Mouse (Mus musculus) ovary, postnatal 36 days (tissue): ENCODE measurements around the gene Fxyd1.
A peak's percentile ranks its signal among the peaks of the same experiment; 100 is the strongest.

Source experiments
- DNase-seq: peaks from one replicate; pipeline ENCODE4 v3.0.0; 2022; ENCODE audit warnings: low spot score, mixed read lengths

The Fxyd1 gene

DNA sequence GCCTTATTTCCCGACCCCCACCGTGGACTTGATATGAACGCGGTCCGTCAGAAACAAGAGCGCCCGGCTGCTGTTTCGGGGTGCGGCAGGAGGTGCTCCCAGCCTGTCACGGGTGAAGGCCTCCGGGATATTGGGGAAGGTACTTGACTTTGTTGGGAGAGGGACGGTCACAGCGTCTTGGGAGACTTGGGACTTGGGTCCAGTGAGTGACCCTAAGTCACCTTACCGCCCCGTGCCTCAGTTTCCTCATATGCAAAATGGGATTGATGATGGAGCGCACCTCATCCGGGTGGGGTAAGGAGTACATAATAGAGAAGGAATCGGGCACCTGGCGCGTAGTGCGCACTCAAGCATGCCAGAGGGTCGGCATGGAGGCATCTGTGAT, 4.8 kb downstream of the Fxyd1 start:
- DNase-seq, result no peak

DNA sequence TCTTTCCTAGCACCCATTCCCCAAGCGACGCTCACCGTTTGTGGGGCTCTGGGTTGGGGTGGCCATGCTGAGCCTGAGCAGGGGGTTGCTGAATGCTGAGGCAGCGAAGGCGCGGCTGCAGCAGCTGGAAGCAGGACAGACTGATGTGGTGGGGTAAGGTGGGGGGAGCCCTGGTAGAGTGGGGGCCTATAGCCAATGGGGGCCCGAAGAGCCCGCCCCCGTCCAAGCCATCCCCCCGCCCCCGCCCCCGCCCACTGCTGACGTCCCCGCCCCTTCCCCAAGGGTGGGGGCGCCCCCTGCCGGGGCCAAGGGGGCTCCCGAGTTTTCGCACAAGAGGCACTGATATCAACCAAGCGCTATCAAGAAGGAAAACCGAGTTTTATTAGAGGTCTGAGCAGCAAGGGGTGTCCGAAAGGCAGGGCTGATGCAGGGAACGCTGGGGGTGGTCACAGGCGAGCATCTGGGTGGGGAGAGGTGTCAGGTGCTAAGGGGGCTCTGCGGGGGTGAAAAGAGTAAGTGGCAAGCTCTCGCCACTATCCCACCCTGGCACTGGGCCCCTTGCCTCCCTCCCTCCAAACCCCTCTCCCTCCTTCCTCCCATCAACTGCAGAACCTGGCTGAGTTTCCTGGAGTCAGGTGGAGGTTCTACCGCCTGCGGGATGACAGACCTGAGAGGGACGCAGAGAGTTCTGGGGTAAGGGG, 5.5 kb downstream of the Fxyd1 start, which contains the start of gene Fxyd7:
TSS of gene Fxyd7 (minus strand) at position 147 of the 701 bp plus-strand sequence.
- no peak for DNase-seq

DNA sequence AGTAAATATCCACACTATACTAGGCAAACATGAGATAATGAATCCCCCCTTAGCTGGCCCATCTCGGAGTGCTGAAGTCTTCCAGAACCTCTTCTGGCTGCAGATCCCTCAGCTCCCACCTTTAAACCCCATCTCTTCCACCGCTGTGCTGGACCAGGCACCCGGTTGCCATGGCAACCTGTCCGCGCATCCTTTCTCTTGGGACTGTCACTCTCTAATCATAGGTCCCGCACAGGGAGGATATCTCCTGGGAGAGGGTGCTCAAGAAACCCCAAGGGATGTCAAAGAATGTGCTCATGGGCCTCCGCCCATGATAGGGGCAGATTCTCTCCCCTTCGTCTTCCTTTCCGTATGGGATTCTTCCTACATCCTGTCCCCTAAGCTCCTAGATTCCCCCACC, 6.1 kb downstream of the Fxyd1 start:
- DNase-seq, result no peak

DNA sequence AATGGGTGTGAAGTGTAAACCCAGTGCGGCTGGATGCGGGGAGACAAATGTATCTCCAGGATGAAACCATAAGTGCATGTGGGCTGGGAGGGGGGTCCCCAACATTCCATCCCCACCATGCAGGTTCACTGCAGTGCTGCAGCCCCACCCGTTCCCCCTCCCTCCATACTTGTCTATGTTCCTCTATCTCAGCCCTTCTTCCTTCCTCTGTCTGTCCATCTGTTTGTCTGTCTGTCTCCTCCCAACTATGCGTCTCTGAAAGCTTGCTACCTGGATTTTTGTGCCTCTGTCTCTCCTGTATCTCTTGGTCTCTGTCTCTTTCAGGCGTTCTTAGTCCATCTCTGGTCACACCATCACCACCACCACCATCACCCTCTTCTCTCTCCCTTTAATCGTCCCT, 6.5 kb downstream of the Fxyd1 start:
- DNase-seq, result no peak

DNA sequence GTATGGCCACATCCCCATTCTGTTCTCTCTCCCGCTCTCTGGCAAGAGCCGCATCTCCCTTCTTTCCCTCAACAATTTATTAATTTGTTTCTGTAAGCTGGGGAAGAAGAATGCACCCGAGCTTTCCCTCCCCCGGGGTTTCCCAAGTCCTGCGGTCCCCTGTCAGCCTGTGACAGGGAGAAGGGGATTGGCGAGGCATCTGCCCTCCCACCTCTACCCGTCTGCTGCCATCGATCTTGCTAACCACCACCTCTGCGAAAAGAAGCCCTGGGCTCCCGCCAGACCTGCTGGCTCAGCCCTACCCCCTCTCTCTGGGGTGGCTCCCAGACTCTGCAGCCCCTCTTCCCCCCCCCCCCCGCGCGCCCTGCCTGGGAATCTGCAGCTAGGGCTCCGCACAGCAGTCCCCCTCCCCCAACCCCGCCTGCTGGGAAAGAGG, 7.1 kb downstream of the Fxyd1 start:
- DNase-seq, result no peak

DNA sequence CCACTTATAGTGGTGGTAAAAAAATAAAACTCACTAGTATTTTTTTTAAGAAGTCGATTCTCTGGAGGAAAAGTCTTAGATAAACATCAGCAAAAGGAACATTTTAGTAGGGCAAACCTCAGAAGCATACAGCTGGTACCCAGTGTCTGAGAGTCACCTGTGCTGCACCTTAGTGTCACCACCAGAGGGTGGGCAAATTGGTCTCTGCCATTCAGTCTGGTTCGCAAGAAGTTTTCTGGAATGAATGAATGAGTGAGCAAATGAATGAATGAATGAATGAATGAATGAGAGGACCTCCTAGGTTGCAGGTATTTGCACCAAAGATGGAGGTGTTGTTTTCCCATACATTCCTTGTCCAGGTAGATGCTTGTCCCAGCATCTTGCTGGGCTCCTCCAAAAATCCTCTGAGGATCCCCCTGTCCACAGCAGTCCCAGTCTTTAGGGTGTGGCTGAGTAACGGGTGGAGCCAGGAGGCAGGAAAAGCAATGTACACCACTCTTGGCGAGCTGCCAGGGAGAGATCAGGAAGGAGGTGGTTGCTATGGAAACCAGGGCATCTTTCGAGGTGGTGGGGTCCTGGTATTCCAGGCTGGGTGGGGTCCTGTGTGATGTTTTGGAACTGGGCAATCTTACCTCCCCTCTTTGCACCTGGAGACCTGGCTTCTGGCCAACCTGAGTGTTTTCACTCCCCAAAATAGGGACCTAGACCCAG, 7.7 kb downstream of the Fxyd1 start:
- DNase-seq, result no peak

DNA sequence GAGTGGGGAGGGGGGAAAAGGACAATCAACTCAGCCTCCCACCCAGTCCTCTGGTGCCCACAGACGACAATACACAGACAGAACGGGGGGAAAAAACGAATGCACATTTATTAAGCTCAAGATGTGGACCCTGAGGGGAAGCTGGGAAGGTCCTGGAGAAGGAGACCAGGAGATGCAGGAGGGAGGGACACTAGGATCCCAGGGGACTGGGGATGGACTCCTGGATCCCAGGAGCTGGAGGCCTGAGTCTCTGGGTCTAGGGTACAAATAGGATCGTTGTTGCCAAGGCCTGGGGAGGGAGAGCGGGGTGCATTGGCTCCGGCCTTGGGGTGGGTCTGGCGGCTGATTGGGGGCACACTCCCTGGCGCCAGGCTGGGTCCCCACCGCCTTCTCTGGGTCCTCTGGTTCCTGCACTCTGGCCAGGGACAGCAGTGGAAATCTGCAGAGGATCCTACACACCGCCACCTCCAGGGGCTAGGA, 14.5 kb downstream of the Fxyd1 start, which contains the start of gene Fxyd5:
TSS of gene Fxyd5 (minus strand) at position 51 of the 480 bp plus-strand sequence.
- DNase-seq, result no peak

DNA sequence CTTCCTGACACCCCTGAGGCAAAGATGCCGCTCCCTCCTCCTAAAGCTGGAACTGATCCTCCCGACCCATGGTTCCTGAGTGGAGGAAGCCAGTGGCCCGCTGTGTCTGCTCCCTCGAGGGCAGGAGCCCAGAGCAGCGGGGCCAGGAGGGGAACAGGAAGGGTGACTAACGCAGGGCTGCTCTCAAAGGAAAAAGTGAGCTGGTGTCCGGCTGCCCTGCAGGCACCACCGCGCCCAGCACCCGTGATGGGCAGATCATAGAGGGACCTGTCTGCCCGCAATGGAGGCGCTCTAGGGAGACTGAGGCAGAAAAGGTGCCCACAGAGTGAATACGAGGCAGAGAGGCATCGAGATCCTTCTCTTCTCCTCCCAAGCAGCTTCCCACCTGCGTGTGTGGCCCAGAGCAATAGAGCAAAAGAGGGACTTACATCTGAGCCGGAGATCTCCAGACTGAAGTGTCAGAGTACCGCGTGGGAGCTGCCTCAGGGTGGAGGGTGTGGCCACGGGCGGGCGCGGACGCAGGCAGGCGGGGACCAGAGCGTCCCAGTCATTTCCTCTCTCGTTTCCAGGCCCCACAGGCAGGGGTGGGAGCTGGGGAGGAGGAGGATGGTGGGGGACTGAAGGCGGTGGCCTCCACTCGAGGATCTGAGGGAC, 15.2 kb downstream of the Fxyd1 start:
- peak; percentile 33 for DNase-seq

DNA sequence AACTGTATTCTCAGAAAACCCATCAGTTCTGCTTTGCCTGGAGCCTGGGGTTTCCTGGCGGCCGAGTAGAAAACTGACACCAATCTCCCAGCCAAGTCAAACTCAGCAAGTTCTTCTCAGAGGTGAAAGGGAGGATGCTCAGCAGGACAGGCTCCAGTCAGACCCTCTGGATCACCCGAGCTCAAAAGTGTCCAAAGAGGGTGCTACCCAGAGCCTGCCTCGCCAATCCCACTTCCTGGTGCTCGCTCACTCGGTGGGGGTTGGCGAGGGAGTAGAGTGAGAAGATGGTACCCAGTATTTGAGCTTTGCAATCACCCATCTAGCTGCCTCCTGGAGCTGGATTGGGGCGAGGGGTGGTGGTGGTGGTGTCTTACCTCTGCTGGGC, 16.0 kb downstream of the Fxyd1 start:
- no peak for DNase-seq

DNA sequence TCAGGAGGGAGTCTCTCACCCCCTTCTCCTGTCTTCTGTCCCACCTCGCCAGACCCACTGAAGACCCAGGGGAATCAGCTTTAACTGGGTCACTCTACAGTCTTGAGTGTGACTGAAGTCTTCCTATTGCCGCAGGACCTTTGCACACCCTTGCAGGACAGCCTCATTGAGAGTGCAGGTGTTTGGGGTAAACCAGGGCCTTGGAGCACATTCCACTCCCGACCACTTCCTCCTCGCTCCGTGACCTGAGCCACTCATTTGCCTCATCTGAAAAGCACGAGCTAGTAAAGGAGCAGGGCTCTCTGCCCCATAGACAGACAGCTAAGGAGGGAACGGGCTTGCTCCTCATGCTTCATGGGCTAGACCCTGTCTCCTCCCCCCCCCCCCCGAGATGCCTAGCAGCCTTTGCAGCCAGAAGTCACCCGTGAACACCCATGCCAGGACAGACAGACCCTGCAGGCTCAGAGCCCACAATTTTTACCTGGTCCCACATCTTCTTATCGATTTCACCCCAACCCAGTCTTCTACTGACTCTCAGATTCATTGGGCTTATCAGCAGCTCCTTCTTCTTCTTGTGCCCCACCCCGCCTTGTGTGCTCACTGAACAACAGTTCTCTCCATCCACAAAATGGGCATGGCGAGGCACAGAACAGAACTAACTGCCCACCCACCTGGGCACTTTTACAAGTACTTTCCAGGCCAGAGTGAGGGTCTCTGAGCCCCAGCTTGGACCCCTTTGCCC, 16.5 kb downstream of the Fxyd1 start:
- no peak for DNase-seq

DNA sequence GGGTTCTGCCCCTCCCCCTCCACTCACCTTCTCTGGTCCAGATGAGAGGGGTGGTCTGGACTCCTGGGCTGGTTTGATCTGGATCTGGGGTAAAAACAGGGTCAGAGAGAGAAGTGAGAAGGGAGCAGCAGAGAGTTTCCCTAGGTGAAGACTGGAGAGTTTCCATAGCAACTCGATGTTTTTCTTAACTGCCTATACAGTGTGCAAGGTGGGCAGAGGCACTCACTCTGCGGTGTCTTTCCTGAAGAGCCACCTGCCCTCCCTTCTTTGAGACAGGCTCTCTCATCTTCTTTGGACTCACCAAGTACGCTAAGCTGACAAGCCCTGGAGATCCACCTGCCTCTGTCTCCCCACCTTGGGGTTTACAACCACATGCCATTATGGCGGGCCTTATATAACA, 18.0 kb downstream of the Fxyd1 start:
- DNase-seq, result no peak

DNA sequence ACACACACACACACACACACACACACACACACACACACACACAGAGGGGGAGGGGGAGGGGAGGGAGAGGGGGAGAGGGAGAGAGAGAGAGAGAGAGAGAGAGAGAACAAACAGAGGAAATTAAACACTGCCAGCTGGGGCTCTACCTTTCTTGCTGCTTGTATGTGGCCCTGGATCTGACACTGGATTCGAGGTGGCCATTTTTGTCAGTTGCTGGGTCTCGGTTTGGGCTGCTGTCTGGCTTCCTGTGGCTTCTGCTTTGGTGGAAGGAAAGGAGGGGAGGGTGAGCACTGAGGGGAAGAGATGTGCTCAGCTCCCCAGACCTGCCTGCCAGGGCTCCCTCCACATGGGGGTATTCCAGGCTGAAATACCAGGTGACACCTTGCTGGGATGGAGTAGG, 19.3 kb downstream of the Fxyd1 start:
- no peak for DNase-seq

DNA sequence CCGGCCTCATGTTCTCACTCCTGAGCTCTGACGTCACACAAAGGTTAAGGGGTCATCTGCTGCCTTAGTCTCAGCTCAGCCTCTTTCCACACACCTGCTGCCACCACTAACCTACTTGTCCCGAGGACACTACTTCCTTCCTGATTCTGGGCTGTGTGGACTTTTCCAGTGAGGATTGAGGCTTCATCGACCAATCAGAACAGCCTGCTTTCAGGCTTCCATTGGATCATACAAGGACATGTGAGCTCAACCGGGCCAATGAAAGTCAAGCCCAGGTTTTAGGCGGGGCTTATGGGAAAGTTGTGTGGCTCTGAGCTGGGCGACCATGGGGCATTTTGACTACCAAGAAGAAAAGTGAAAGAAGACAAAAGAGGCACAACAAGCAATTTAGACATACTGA, 20.1 kb downstream of the Fxyd1 start:
- DNase-seq, result no peak

DNA sequence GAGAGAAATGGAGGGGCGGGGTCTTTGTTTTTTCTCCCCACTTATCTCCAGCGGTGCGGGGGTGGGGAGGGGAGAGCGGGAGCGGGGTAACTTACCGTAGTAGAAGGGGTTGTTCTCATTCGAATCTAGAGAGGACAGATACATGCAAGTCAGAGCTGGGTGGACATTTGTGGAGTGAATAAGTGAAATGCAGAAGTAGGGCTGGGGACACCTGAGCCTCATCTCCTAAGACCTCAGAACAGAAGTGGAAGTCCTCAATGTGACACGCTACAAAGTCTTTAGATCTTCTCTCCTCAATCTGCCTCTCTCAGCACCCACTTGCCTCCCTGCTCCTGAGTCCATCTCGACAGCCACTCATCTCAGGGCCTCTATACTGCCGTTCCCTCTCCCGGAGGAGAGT, 21.7 kb downstream of the Fxyd1 start:
- no peak for DNase-seq

DNA sequence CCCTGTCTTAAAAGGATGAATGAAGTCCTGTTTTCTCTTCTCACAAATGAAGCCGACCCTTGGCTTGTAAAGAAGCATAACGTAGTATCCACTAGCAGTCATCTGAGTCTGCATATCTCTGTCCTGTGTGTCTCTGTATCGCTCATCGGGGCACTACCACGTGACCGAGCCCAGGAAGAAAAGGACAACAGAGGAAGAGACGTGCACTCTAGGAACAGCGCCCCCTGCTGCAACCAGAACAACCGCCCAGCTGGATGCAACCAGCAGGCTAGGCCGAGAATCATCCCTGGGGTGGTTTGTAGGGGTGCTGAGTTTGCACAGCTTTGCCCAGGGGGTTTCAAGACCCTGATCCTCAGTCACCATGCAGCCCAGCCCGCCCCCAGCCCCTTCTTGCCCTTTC, 22.2 kb downstream of the Fxyd1 start:
- no peak for DNase-seq

DNA sequence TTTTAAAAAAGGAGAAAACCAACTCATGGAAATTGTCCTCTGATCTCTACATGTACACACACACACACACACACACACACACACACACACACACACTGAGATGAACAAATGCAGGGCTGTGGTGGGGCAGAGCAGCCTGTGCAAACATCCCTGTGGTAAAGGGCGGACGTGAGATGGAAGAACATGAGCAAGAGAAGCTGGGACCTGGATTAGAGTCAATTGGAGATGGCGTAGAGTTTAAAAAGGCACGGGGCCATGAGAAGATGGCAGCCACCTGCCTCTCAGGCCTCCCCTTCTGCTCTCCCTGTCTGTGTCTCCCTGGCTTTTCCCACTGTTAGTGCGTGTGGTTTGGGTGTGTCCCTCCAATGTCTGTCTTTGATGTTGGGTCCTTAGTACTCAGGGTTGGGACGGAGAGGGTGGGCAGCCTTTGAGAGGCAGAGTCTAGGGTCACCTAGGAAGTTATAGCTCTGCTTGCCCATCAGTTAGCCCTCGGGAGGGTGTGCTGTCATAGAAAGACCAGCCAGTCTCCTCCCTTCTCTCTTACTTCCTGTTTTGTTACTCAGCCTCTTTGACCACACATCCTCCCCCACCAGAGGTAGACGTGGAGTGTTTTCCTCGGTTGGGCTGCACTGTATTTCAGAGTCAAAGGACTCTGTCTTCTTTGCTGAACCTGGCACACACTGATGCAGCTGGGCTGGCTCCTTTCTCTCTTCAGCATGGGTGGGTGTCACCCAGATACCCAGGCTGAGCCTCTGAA, 23.4 kb downstream of the Fxyd1 start:
- DNase-seq, result no peak

DNA sequence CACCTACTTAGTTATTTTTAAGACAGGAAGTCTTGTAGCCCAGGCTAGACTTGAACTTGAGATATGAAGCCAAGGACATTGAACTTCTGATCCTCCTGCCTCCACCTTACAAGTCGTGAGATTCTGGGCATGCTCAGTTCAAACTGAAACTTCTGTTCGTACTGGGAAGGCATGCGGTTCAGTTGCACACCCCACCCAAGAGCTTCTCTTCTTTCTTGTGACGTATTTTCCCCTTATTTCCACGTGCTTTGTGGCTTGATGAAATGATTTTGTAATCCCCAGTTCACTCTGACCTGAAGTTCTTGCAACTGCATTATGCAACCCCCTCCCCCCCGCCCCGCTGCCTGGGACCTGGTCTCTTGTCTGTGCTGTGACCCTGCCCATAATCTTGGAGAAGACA, 25.3 kb downstream of the Fxyd1 start:
- DNase-seq, result no peak

DNA sequence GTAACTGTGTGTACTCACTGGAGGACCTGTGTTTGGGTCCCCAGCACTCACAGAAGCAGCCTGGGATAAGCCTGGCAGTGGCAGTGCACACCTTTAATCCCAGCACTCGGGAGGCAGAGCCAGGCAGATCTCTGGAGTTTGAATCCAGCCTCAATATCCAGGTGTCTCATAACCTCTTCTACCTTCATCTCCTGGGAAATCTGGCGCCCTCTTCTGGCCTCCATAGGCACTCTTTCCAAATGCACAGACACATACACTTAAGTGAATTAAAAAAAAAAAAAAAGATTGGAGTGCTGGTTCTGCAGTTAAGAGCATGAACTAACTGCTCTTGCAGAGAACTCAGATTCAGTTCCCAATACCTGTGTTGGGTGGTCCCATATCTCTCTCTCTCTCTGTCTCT, 26.3 kb downstream of the Fxyd1 start:
- no peak for DNase-seq

DNA sequence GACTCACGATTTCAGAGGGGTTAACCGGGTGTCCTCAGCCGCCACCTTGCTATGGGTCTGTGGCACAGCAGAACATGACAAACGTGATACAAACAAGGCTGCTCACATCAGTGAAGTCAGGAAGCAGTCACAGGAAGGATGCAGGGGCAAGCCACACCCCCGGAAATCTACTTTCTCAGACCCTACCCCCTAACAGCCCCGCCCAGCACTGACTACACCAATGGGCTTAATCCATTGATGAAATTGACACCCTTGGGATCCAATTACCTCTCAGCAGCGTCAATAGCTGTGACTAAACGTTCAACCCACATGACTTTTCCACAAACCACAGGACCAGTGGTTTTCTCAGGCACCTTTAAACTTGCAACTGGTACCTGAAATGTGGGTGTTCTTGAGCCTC, 28.4 kb downstream of the Fxyd1 start:
- DNase-seq, result no peak

DNA sequence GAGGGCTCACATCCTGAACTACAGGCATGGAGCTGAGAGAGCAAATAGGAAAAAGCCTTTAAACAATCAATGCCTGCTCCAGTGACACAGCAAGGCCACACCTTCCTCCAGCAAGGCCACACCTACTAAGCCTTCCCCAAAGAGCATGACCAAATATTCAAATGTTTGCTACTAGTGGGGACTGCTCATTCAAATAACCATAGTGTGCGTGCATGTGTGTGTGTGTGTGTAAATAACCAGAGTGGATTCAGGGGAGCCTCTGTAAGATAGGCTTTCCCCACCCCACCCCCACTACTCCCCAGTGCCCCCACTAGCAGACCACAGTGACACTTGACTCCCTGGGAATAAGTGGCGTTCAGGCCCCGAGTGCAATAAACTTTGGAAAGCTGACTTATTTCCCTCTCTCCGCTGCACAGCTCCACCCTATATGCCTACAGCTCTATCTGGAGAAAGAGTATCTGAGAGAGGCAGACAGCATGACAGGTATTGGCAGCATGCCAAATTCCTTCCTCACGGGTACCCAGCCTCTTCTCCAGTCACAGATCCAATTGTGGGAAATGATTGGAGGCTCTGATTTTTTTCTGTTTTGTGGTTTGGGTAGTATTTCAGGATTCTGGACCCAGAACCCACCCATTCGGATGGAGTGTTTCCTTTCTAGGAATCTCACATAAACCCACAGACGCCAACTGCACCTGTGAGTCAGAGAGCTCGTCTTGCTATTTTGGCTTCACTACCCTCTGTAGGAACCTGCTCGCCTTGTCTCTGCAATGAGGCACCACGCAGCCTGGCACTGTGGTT, 39.7 kb downstream of the Fxyd1 start:
- no peak for DNase-seq

DNA sequence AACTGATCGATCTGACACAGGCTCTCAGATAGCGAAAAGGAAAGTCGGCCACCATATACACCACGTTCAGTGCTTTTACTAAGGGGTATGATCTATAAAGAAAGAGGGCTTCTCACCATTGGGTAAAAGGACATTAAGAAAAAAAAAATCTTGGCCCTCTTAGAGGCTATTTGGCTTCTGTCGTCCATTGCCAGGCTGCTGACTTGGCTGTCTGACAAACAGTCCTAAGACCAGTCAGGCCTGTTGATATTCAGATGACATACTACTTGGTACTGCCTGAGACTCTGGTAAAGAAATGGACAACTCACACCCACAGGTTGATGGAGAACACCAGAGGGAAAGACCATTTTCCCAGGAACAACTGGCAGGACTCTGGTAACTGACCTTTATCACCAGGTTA, 44.0 kb downstream of the Fxyd1 start:
- DNase-seq, result no peak
